Mouse (Mus musculus) brown adipose tissue, adult 24 weeks (tissue): ENCODE data around the gene Syngr3. TPM values are rescaled to one million over a fixed set of nuclear protein-coding genes. Genes with fewer than 3 reads are reported as not detected.

Source experiments
- H3K27ac ChIP-seq: fragments of 200-500 bp; replicated peaks from 2 replicates; pipeline ENCODE4 v1.5.1; 2012; ENCODE audit warnings: low read depth, mild to moderate bottlenecking, low read length
- H3K4me1 ChIP-seq: fragments of 200-500 bp; 2 replicates; pipeline ENCODE4 v1.6.1; 2012; ENCODE audit warnings: low read length, mixed read lengths; ENCODE audit not compliant: control insufficient read depth, insufficient read depth, insufficient read length
- H3K4me3 ChIP-seq: fragments of 200-500 bp; 2 replicates; pipeline ENCODE4 v1.5.1; 2012; ENCODE audit warnings: low read depth, mild to moderate bottlenecking, low read length, moderate library complexity; ENCODE audit not compliant: insufficient read depth
- polyA plus RNA-seq: library from polyadenylated mRNA; stranded (reverse); fragments of >200 nt; gene quantifications from 2 replicates; pipeline ENCODE4 v1.2.4, GENCODE M21; 2012; ENCODE audit not compliant: missing spikeins, insufficient read depth, insufficient read length

Syngr3 gene
- polyA plus RNA-seq, 1 experiment: not detected

DNA sequence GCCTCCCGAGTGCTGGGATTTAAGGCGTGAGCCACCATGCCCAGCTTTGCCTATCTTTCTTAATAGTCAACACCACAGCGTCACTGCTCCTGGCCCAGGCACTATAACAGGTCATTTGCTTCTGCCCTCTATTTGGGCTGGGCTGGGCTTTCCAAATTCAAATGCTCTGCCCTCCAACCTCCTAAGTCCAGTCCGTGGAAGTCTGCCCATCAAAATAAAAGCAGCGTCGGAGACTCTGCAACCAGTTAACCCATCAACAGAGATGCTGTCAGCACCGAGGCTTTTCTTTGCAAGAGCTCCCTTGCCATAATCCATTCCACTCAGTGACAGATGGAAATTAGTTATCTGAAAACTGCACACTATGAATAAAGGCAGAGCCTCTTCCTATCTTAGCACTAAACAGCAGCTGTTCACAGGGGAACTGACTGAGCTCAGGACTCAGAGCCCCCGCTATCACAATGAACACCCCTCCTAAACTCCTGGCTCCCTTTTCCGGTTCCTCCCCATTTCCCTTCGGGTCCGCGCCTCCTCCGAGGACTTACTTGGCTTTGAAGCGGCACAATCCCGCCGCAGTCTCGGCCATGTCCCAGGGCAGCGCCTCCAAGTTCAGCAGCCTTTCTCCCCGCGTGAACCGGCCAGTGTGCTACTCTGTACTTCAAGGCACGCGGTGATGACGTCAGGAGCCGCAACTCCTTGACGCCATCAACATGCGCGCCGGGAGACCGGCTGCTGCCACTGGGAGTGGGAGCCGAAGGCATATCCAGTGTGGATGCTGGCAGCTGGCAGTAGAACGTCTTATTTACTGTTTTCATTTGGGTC lies 17.4 kb upstream of the Syngr3 start, which contains the start of gene Tbl3:
Gene Tbl3 (minus strand): TSS at position 679 of the 819 bp plus-strand sequence.
- H3K4me1 ChIP-seq: 0 out of 2 replicates have a peak, but pooled peaks cover 3% of the 10 kb centered on the region
- peak within 1 kb of the TSS; percentile 70 for H3K27ac ChIP-seq
- H3K4me3 ChIP-seq: peak within 1 kb of the TSS; percentile 72

DNA sequence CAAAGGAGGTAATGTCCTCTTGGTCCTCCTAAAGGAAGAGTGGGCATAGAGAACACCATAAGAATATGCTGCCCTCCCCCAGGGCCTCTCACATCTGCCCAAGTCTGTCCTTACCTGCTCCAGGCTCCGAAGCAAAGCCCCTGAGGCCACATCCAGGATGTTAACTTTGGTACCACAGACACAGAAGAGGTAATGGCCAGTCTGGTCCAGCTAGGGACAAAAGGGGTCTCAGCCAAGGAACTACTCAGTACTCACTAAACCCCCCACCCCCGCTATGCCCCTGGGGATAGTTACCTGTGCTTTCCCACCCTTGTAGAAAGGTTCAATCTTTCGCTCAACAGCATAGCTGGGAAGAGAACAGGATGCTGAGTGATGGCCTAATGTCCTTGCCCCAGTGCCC lies 16.1 kb upstream of the Syngr3 start:
- no peak overlapping the region for H3K27ac ChIP-seq
- 0 out of 2 replicates have a peak, but pooled peaks cover 3% of the 10 kb centered on the region for H3K4me1 ChIP-seq
- no peak overlapping the region for H3K4me3 ChIP-seq

DNA sequence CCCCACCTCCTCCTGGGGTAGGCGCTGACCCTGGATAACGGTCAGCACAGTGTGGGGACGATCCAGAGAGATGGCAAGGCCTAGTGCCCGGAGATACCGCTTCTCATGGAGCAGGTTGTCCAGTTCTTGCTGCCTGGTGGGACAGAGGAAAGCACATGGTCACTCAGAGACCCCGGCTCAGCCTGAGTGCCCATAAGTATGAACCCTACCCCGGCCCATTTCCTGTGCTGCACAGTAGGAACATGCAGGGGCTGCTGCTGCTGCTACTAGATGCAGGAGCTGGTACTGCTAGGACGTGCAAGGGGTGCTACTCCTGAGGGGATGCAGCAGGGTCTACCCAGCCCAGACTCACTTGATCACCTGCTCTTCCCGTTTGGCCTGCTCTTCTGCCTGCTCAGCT lies 11.5 kb upstream of the Syngr3 start:
- Histone ChIP-seq H3K4me3 (no peak overlapping the region), H3K27ac (no peak overlapping the region)

GRCm38 (mm10) chr17:24699473-24699872 lies 9.7 kb upstream of the Syngr3 start:
- Histone ChIP-seq H3K4me1 (peaks cover 3% of the 10 kb centered on the region; the same call in 1 of the 2 replicates), H3K4me3 (no peak overlapping the region)

More for the DNA sequence above, 11.5 kb upstream of the Syngr3 start:
- H3K4me1 ChIP-seq: no peaks in the 10 kb centered on the region

DNA sequence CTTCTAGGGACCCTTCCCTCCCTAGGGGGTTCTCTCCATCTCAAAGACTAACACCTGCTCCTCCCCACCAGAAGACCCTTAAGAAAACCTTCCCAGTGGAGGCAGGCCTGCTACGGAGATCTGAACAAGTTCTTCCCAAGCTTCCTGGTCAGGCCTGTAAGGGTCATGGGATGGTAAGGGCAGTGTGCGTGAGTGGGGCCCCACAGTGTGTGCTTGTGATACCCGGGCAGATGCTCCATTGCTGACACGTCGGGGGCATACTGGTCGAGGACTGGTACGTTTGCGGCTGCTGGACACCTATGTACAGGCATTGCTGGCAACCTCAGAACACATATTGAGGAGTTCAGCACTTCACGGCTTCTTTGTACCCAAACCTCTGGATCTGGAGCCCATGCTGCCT lies 9.0 kb upstream of the Syngr3 start:
- H3K27ac ChIP-seq: no peak overlapping the region
- peaks cover 3% of the 10 kb centered on the region; the same call in 1 of the 2 replicates for H3K4me1 ChIP-seq
- no peak overlapping the region for H3K4me3 ChIP-seq

More at GRCm38 (mm10) chr17:24699473-24699872, 9.7 kb upstream of the Syngr3 start:
- no peak overlapping the region for H3K27ac ChIP-seq

GRCm38 (mm10) chr17:24697985-24698384 lies 8.2 kb upstream of the Syngr3 start:
- Histone ChIP-seq H3K27ac (no peak overlapping the region), H3K4me3 (no peak overlapping the region), H3K4me1 (peaks cover 3% of the 10 kb centered on the region; the same call in 1 of the 2 replicates)

GRCm38 (mm10) chr17:24696011-24696697 lies 6.4 kb upstream of the Syngr3 start, which contains the start of the genes Gfer and Noxo1:
Gfer (minus strand) TSS chr17:24696156.
Noxo1 (plus strand) TSS chr17:24696234.
- H3K27ac ChIP-seq: peak within 1 kb of the TSS; percentile 43
- peak within 1 kb of the TSS; percentile 92 for H3K4me3 ChIP-seq
- H3K4me1 ChIP-seq: peaks cover 3% of the 10 kb centered on the region; the same call in 1 of the 2 replicates

DNA sequence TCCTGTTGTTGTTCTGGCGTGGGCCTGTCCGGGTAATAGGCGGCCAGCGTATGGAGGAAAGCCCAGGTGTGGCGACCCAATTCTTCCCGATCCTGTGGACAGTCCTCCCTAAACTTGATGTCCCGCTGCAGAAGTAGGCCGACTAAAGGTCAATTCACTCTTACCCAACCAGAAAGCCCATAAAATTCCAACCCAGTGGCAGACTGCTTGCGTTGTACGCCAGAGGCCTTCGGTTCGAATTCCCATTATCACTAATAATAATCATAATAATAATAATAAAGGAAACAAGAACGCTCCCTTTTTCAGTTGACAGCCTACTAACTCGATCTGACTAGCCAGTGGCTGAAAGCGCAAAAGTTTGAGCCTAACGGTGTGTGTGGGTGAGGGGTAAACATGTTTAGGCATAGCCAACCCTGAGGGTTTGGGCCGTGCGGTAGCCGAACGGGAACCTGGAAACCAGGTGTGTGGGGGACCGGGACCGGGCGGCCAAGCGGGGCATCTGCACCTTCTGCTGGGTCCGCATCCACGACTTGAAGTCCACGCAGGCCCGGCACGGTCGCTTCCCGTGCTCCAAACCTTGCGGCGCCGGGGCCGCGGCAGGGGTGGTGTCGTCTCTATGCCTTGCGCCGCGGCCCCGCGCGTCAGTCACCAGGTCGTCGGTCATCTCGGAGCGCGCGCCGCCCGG lies 5.7 kb upstream of the Syngr3 start:
- Histone ChIP-seq H3K4me3 (peak overlapping the region; percentile 92), H3K27ac (peak overlapping the region; percentile 43), H3K4me1 (peaks cover 3% of the 10 kb centered on the region; the same call in 1 of the 2 replicates)

- Histone ChIP-seq H3K27ac (no peak overlapping the region), H3K4me3 (no peak overlapping the region), H3K4me1 (peaks cover 3% of the 10 kb centered on the region; the same call in 1 of the 2 replicates)
Observed at GRCm38 (mm10) chr17:24692385-24692784, 2.6 kb upstream of the Syngr3 start.

DNA sequence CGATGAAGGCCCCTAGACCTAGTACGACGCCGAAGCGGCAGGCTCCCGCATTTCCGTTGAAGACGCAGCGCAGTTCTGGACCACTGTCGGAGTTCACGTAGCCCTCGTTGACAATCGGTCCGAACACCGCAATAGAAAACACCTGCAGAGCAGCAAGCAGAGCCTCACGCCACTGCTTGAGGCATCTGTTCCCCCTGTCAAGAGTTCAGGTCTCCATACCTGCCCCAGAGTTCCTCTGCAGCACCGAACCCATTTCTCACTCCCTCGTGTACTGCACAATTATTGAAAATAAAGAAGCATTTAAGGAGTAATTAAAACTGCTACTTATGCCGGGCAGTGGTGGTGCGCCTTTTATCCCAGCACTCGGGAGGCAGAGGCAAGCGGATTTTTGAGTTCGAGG lies 2.2 kb downstream of the Syngr3 start:
- H3K4me3 ChIP-seq: peak overlapping the region; percentile 66
- H3K27ac ChIP-seq: no peak overlapping the region
- no peaks in the 10 kb centered on the region; the same call in 1 of the 2 replicates for H3K4me1 ChIP-seq

- Histone ChIP-seq H3K27ac (no peak overlapping the region), H3K4me1 (no peaks in the 10 kb centered on the region; the same call in 1 of the 2 replicates), H3K4me3 (peak overlapping the region; percentile 66)
Observed at GRCm38 (mm10) chr17:24687146-24687595, 2.6 kb downstream of the Syngr3 start.

- no peak overlapping the region for H3K27ac ChIP-seq
- H3K4me1 ChIP-seq: no peaks in the 10 kb centered on the region; the same call in 1 of the 2 replicates
- H3K4me3 ChIP-seq: 0 out of 2 replicates have a peak overlapping the region, but pooled peaks have one; percentile 9
Observed at GRCm38 (mm10) chr17:24686514-24686913, 3.2 kb downstream of the Syngr3 start.

DNA sequence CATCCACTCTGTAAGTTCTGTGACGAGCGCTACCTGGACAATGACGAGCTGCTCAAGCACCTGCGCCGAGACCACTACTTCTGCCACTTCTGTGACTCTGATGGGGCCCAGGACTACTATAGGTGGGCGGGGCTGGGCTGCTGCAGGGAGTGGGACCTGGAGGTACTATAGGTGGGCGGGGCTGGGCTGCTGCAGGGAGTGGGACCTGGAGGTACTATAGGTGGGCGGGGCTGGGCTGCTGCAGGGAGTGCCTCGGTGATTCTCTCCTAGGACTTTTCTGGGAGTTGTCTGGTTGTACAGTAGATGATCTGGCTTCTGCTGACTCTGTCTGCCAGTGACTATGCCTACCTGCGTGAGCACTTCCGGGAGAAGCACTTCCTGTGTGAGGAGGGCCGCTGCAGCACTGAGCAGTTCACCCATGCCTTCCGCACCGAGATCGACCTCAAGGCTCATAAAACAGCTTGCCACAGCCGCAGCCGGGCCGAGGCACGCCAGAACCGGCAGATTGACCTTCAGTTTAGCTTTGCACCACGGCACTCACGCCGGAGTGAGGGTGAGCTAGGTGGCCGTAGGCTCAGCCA lies 12.2 kb downstream of the Syngr3 start:
- Histone ChIP-seq H3K4me3 (no peak overlapping the region), H3K4me1 (no peaks in the 10 kb centered on the region; the same call in 1 of the 2 replicates)

DNA sequence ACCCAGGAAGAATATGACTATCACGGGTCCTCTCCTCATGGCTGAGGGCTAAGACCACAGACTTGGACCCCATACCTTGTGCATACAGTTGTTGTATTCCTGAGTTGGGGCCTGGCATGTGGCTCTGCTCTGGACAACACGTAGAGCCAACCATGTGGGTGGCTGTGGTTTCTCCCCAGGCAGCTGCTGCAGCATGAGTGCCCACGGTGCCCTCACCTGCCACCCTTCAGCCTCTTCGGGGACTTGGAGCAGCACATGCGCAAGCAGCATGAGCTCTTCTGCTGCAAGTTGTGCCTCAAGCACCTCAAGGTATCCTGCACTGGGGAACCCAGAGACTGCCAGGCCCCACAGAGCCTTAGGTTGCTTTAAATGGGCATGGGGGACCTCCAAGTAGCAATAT lies 12.9 kb downstream of the Syngr3 start:
- H3K4me1 ChIP-seq: peaks cover 5% of the 10 kb centered on the region
- H3K4me3 ChIP-seq: no peak overlapping the region
- H3K27ac ChIP-seq: no peak overlapping the region

More for the DNA sequence above, 12.2 kb downstream of the Syngr3 start:
- no peak overlapping the region for H3K27ac ChIP-seq
